Mouse (Mus musculus) thymus, adult 2 months (tissue): ENCODE data around the gene Olfr450. TPM values are rescaled to one million over a fixed set of nuclear protein-coding genes. Genes with fewer than 3 reads are reported as not detected.

Source experiments
- DNase-seq: peaks from one replicate; pipeline ENCODE4 v3.0.0; 2021
- H3K27ac ChIP-seq: fragments of 200-500 bp; 2 replicates; pipeline ENCODE4 v1.5.1; 2012; ENCODE audit warnings: low read length, control low read depth; ENCODE audit not compliant: control insufficient read depth, insufficient read depth
- H3K27me3 ChIP-seq: fragments of 200-500 bp; 2 replicates; pipeline ENCODE4 v1.6.1; 2012; ENCODE audit warnings: mild to moderate bottlenecking, low read length, moderate library complexity, mixed read lengths; ENCODE audit not compliant: control insufficient read depth, insufficient read depth
- H3K36me3 ChIP-seq: fragments of 200-500 bp; 2 replicates; pipeline ENCODE4 v1.6.1; 2012; ENCODE audit warnings: mild to moderate bottlenecking, low read length, moderate library complexity; ENCODE audit not compliant: control insufficient read depth, insufficient read depth
- H3K4me1 ChIP-seq: fragments of 200-500 bp; replicated peaks from 2 replicates; pipeline ENCODE4 v1.6.1; 2012; ENCODE audit warnings: low read length; ENCODE audit not compliant: control insufficient read depth, insufficient read depth
- H3K4me3 ChIP-seq: fragments of 200-500 bp; 2 replicates; pipeline ENCODE4 v1.5.1; 2012; ENCODE audit warnings: mild to moderate bottlenecking, low read length, control low read depth, moderate library complexity; ENCODE audit not compliant: control insufficient read depth, insufficient read depth
- CTCF ChIP-seq: fragments of 200-500 bp; IDR thresholded peaks from 2 replicates; pipeline ENCODE4 v1.5.1; 2012; ENCODE audit warnings: mild to moderate bottlenecking, control low read depth, low read length, moderate library complexity, borderline replicate concordance; ENCODE audit not compliant: control insufficient read depth, poor library complexity, insufficient read depth; ENCODE audit errors: extremely low read depth
- POLR2A ChIP-seq: fragments of 200-500 bp; IDR thresholded peaks from 2 replicates; pipeline ENCODE4 v1.6.1; 2012; ENCODE audit warnings: mild to moderate bottlenecking, low read length, control low read depth, moderate library complexity; ENCODE audit not compliant: control insufficient read depth, poor library complexity, insufficient read depth; ENCODE audit errors: extremely low read depth
- WGBS: fragments of 180-500 bp; shearing (Covaris S2); methylation state at CpG from one replicate; pipeline ENCODE4 v1.1.7; 2018; 5-methylcytosine and 5-hydroxymethylcytosine counted together
- polyA plus RNA-seq: library from polyadenylated mRNA; depleted of rRNA; stranded (reverse); fragments of >200 nt; gene quantifications from 2 replicates; pipeline ENCODE4 v1.2.3, GENCODE M21; 2012; rRNA removed

Olfr450 gene
- polyA plus RNA-seq, result not detected in 2 replicates

GRCm38 (mm10) chr6:42811639-42812038, at the start of gene Olfr450:
Olfr450 (plus strand) TSS chr6:42811939.
- Histone ChIP-seq H3K4me3 (no peak within 1 kb of the TSS), H3K36me3 (no peaks in the 10 kb centered on the region), H3K27ac (no peak within 1 kb of the TSS), H3K4me1 (no peaks in the 10 kb centered on the region), H3K27me3 (no peaks in the 10 kb centered on the region)
- no peak for DNase-seq
- 88% methylated on average over 1 of the region's 1 CpGs for WGBS
- no peak for TF ChIP-seq CTCF

- Histone ChIP-seq H3K4me3 (no peak overlapping the region), H3K4me1 (no peaks in the 10 kb centered on the region), H3K27me3 (no peaks in the 10 kb centered on the region), H3K27ac (no peak overlapping the region), H3K36me3 (no peaks in the 10 kb centered on the region)
- TF ChIP-seq POLR2A (no peak), CTCF (no peak)
- 92% methylated on average over 1 of the region's 1 CpGs for WGBS
- no peak for DNase-seq
Observed at GRCm38 (mm10) chr6:42777066-42777465, 34.7 kb upstream of the Olfr450 start.

GRCm38 (mm10) chr6:42784793-42785192, 26.9 kb upstream of the Olfr450 start, which contains the start of gene Olfr452:
Olfr452 (plus strand) TSS chr6:42785093.
- H3K27ac ChIP-seq, result no peak within 1 kb of the TSS
- no peaks in the 10 kb centered on the region for H3K27me3 ChIP-seq
- no peak for TF ChIP-seq POLR2A
- TF ChIP-seq CTCF, result no peak
- no peak within 1 kb of the TSS for H3K4me3 ChIP-seq
- H3K36me3 ChIP-seq, result no peaks in the 10 kb centered on the region
- DNase-seq, result no peak
- H3K4me1 ChIP-seq, result no peaks in the 10 kb centered on the region

GRCm38 (mm10) chr6:42790247-42790948, 21.3 kb upstream of the Olfr450 start:
- TF ChIP-seq CTCF (no peak), POLR2A (no peak)
- DNase-seq, result no peak
- Histone ChIP-seq H3K36me3 (no peaks in the 10 kb centered on the region), H3K27ac (no peak overlapping the region), H3K4me1 (no peaks in the 10 kb centered on the region), H3K27me3 (no peaks in the 10 kb centered on the region), H3K4me3 (no peak overlapping the region)
- WGBS, result 53% methylated on average over 4 of the region's 4 CpGs

GRCm38 (mm10) chr6:42790949-42791556, 20.7 kb upstream of the Olfr450 start:
- H3K36me3 ChIP-seq, result no peaks in the 10 kb centered on the region
- TF ChIP-seq CTCF (no peak), POLR2A (no peak)
- no peak overlapping the region for H3K27ac ChIP-seq
- H3K27me3 ChIP-seq, result no peaks in the 10 kb centered on the region
- no peaks in the 10 kb centered on the region for H3K4me1 ChIP-seq
- 90% methylated on average over 9 of the region's 9 CpGs for WGBS
- no peak overlapping the region for H3K4me3 ChIP-seq
- DNase-seq, result no peak

- DNase-seq, result no peak
- WGBS, result 93% methylated on average over 3 of the region's 3 CpGs
Observed at GRCm38 (mm10) chr6:42794982-42795381, 16.8 kb upstream of the Olfr450 start.

GRCm38 (mm10) chr6:42834084-42834483, 22.3 kb downstream of the Olfr450 start, which contains the start of gene Olfr449:
Olfr449 (plus strand) TSS chr6:42834384.
- H3K27me3 ChIP-seq, result no peaks in the 10 kb centered on the region
- no peak for DNase-seq
- no peaks in the 10 kb centered on the region for H3K4me1 ChIP-seq
- H3K4me3 ChIP-seq, result no peak within 1 kb of the TSS
- TF ChIP-seq POLR2A (no peak), CTCF (no peak)
- H3K27ac ChIP-seq, result no peak within 1 kb of the TSS
- H3K36me3 ChIP-seq, result no peaks in the 10 kb centered on the region

More at GRCm38 (mm10) chr6:42794982-42795381, 16.8 kb upstream of the Olfr450 start:
- no peak for TF ChIP-seq POLR2A
- TF ChIP-seq CTCF, result no peak
- no peaks in the 10 kb centered on the region for H3K27me3 ChIP-seq
- no peaks in the 10 kb centered on the region for H3K4me1 ChIP-seq
- H3K27ac ChIP-seq, result no peak overlapping the region
- no peak overlapping the region for H3K4me3 ChIP-seq
- H3K36me3 ChIP-seq, result no peaks in the 10 kb centered on the region
